Mouse (Mus musculus) C2C12 (cell line): ENCODE measurements around the gene Lman2l.

ENCODE experiments used
- CEBPB ChIP-seq: IDR thresholded peaks from one replicate; pipeline ENCODE4 v1.6.1; 2011; ENCODE audit warnings: low read depth, mild to moderate bottlenecking, control low read depth, moderate library complexity
- CTCF ChIP-seq: IDR thresholded peaks from one replicate; pipeline ENCODE4 v1.5.1; 2011; ENCODE audit not compliant: control insufficient read depth, insufficient read depth, insufficient read length
- MYOD1 ChIP-seq: IDR thresholded peaks from one replicate; pipeline ENCODE4 v1.6.1; 2011; ENCODE audit warnings: low read depth; ENCODE audit not compliant: control insufficient read depth, insufficient read length

- TF ChIP-seq MYOD1 (no peak), CEBPB (no peak), CTCF (no peak)
These were observed 8.6 kb downstream of the Lman2l start for GRCm38 (mm10) chr1:36436515-36436914.
